Mouse (Mus musculus) ES-Bruce4 (cell line): ENCODE measurements around the gene Tmc7.

ENCODE experiments used
- CTCF ChIP-seq: IDR thresholded peaks from one replicate; pipeline ENCODE4 v1.8.1; 2011; ENCODE audit warnings: low read depth, low read length
- EP300 ChIP-seq: IDR thresholded peaks from 2 replicates; pipeline ENCODE4 v1.6.1; 2011; ENCODE audit warnings: low read depth, low read length; ENCODE audit not compliant: insufficient read depth
- POLR2A ChIP-seq: IDR thresholded peaks from one replicate; pipeline ENCODE4 v1.8.1; 2011; ENCODE audit warnings: low read length; ENCODE audit not compliant: insufficient read depth

- TF ChIP-seq CTCF (peak; percentile 19), EP300 (no peak), POLR2A (no peak)
Measured at GRCm38 (mm10) chr7:118553881-118554280, 30.7 kb downstream of the Tmc7 start.
